Mouse (Mus musculus): ENCODE measurements at regions not wholly inside any gene's neighbourhood (a gene's known extent, or its start where the extent isn't known, plus 50 kb on each side); places are given as distances from the start of the nearest gene placed in this dataset.

- Histone ChIP-seq H3K27me3 (replicated peaks; ENCODE audit: low read depth, poor library complexity, severe bottlenecking) (no peaks in the 10 kb centered on the region), H3K4me1 (no peaks in the 10 kb centered on the region), H3K9me3 (no peaks in the 10 kb centered on the region), H3K4me3 (no peak overlapping the region), H3K36me3 (replicated peaks) (no peaks in the 10 kb centered on the region), H3K27ac (replicated peaks) (no peak overlapping the region)
- WGBS = 88% methylated on average over 2 of the region's 2 CpGs
- DNase-seq (ENCODE audit: low spot score) = no peak
These were observed 90.8 kb upstream of the B430305J03Rik start for GRCm38 (mm10) chr3:61456598-61456997.

GRCm38 (mm10) chr3:61442000-61442739 is 76.4 kb upstream of the B430305J03Rik start:
- Histone ChIP-seq H3K4me1 (no peaks in the 10 kb centered on the region), H3K27ac (replicated peaks) (no peak overlapping the region), H3K36me3 (replicated peaks) (no peaks in the 10 kb centered on the region), H3K27me3 (replicated peaks; ENCODE audit: low read depth, poor library complexity, severe bottlenecking) (no peaks in the 10 kb centered on the region), H3K4me3 (no peak overlapping the region), H3K9me3 (no peaks in the 10 kb centered on the region)
- WGBS = 77% methylated on average over 2 of the region's 2 CpGs
- DNase-seq (ENCODE audit: low spot score) = no peak

- Histone ChIP-seq H3K4me3 (no peak overlapping the region), H3K27me3 (replicated peaks; ENCODE audit: low read depth, poor library complexity, severe bottlenecking) (no peaks in the 10 kb centered on the region), H3K4me1 (no peaks in the 10 kb centered on the region), H3K9me3 (no peaks in the 10 kb centered on the region), H3K27ac (replicated peaks) (no peak overlapping the region), H3K36me3 (replicated peaks) (no peaks in the 10 kb centered on the region)
- 89% methylated on average over 4 of the region's 4 CpGs for WGBS
- DNase-seq (ENCODE audit: low spot score) = no peak
These were observed 75.7 kb upstream of the B430305J03Rik start for GRCm38 (mm10) chr3:61441445-61441844.

- 74% methylated on average over 1 of the region's 1 CpGs for WGBS
- Histone ChIP-seq H3K4me1 (no peaks in the 10 kb centered on the region), H3K9me3 (no peaks in the 10 kb centered on the region), H3K36me3 (replicated peaks) (no peaks in the 10 kb centered on the region), H3K4me3 (no peak overlapping the region), H3K27ac (replicated peaks) (no peak overlapping the region), H3K27me3 (replicated peaks; ENCODE audit: low read depth, poor library complexity, severe bottlenecking) (no peaks in the 10 kb centered on the region)
- no peak for DNase-seq (ENCODE audit: low spot score)
These were observed 63.0 kb upstream of the B430305J03Rik start for GRCm38 (mm10) chr3:61428713-61429112.

- Histone ChIP-seq H3K9me3 (no peaks in the 10 kb centered on the region), H3K4me1 (no peaks in the 10 kb centered on the region), H3K27me3 (replicated peaks; ENCODE audit: low read depth, poor library complexity, severe bottlenecking) (no peaks in the 10 kb centered on the region), H3K36me3 (replicated peaks) (no peaks in the 10 kb centered on the region), H3K4me3 (no peak overlapping the region), H3K27ac (replicated peaks) (no peak overlapping the region)
- DNase-seq (ENCODE audit: low spot score) = no peak
- 89% methylated on average over 5 of the region's 5 CpGs for whole genome bisulfite sequencing
These were observed 58.2 kb upstream of the B430305J03Rik start for GRCm38 (mm10) chr3:61423945-61424344.

GRCm38 (mm10) chr3:61419706-61420105 is 54.0 kb upstream of the B430305J03Rik start:
- DNase-seq (ENCODE audit: low spot score) = no peak
- WGBS = 79% methylated on average over 3 of the region's 3 CpGs
- H3K4me3 ChIP-seq = no peak overlapping the region
- no peaks in the 10 kb centered on the region for H3K36me3 ChIP-seq (replicated peaks)
- no peaks in the 10 kb centered on the region for H3K4me1 ChIP-seq
- H3K27me3 ChIP-seq (replicated peaks; ENCODE audit: low read depth, poor library complexity, severe bottlenecking) = no peaks in the 10 kb centered on the region
- H3K9me3 ChIP-seq = no peaks in the 10 kb centered on the region
- H3K27ac ChIP-seq (replicated peaks) = no peak overlapping the region

GRCm38 (mm10) chr3:61418096-61418495 is 52.3 kb upstream of the B430305J03Rik start:
- WGBS = 89% methylated on average over 3 of the region's 3 CpGs
- Histone ChIP-seq H3K4me3 (no peak overlapping the region), H3K27ac (replicated peaks) (no peak overlapping the region), H3K9me3 (no peaks in the 10 kb centered on the region), H3K27me3 (replicated peaks; ENCODE audit: low read depth, poor library complexity, severe bottlenecking) (no peaks in the 10 kb centered on the region), H3K4me1 (no peaks in the 10 kb centered on the region), H3K36me3 (replicated peaks) (no peaks in the 10 kb centered on the region)
- no peak for DNase-seq (ENCODE audit: low spot score)
